Mouse (Mus musculus) liver, embryonic 16.5 days (tissue): Measurements from ENCODE around the gene Zfp551. TPM values are rescaled to one million over a fixed set of nuclear protein-coding genes. Genes with fewer than 3 reads are reported as not detected.

Source experiments
- ATAC-seq: fragments of 200-750 bp; cut with Nextera tagmentation; 2 replicates; pipeline ENCODE4 v1.8.0; 2017; ENCODE audit warnings: low read depth, mild to moderate bottlenecking, moderate number of reproducible peaks, moderate library complexity
- H3K27ac ChIP-seq: fragments of 300-500 bp; sonication (generic); 2 replicates; pipeline ENCODE4 v1.5.1; 2014; ENCODE audit warnings: mild to moderate bottlenecking, low read length
- H3K27me3 ChIP-seq: fragments of 300-500 bp; sonication (generic); 2 replicates; pipeline ENCODE4 v1.6.1; 2014; ENCODE audit warnings: low read depth, low read length, mixed read lengths; ENCODE audit not compliant: control insufficient read depth, insufficient read depth
- H3K36me3 ChIP-seq: fragments of 300-500 bp; sonication (generic); 2 replicates; pipeline ENCODE4 v1.6.1; 2014; ENCODE audit warnings: mild to moderate bottlenecking; ENCODE audit not compliant: control insufficient read depth, insufficient read depth
- H3K4me1 ChIP-seq: fragments of 300-500 bp; sonication (generic); 2 replicates; pipeline ENCODE4 v1.6.1; 2014; ENCODE audit warnings: low read depth, low read length, mixed read lengths; ENCODE audit not compliant: control insufficient read depth
- H3K4me2 ChIP-seq: fragments of 300-500 bp; sonication (generic); 2 replicates; pipeline ENCODE4 v1.6.1; 2014; ENCODE audit warnings: low read depth, low read length, mixed read lengths
- H3K4me3 ChIP-seq: fragments of 300-500 bp; sonication (generic); 2 replicates; pipeline ENCODE4 v1.5.1; 2014; ENCODE audit warnings: low read depth, mild to moderate bottlenecking, low read length
- H3K9ac ChIP-seq: fragments of 300-500 bp; sonication (generic); 2 replicates; pipeline ENCODE4 v1.6.1; 2014; ENCODE audit warnings: low read depth, low read length
- H3K9me3 ChIP-seq: fragments of 300-500 bp; sonication (generic); replicated peaks from 2 replicates; pipeline ENCODE4 v1.6.1; 2016; ENCODE audit warnings: low read length; ENCODE audit not compliant: control insufficient read depth
- WGBS: fragments of 180-500 bp; shearing (Covaris S2); extraction: QIAGEN DNeasy Blood & Tissue Kit; methylation state at CpG from one replicate; pipeline ENCODE4 v1.1.7; 2014; ENCODE audit not compliant: insufficient replicate concordance; 5-methylcytosine and 5-hydroxymethylcytosine counted together
- polyA plus RNA-seq: library from polyadenylated mRNA; unstranded; fragments of >200 nt; fragmentation: Nextera tagmentation; extraction: Ambion mirVana; gene quantifications from 2 replicates; pipeline ENCODE4 v1.2.1, GENCODE M21; 2015

Gene Zfp551
- 0.54 and 0.72 TPM in 2 replicates for polyA plus RNA-seq

DNA sequence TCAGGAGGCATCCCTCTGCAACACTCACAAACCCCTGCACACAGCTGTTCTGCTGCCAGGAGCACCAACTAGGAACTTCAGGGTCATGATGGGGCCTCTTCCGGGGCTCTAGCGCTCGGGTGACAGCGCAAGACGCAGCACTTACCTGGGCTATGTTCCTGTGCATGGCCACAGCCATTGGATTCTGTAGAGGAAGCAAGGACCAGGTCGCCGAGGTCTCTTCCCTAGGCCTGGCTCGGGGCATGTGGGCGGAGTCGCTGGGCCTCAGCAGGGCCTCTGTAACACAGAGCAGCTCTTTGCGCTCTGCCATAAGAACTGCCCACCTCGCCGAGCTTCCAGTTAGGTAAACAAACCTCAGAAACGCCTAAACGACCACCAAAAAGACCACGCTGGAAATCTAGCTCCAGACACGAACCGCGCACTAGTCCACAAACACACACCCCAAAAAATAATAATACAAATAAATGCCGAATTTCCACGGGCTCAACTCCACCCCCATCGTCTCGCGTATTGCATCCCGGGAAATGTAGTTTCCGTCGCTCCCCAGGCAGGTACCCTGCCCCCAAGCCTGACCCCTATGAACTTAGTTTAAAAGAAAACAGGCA is at the start of gene Zfp551:
Gene Zfp551 (minus strand): TSS at position 507 of the 605 bp plus-strand sequence.
- Histone ChIP-seq H3K27me3 (no peaks in the 10 kb centered on the region), H3K4me1 (no peaks in the 10 kb centered on the region; the same call in 1 of the 2 replicates), H3K4me2 (peak within 1 kb of the TSS; percentile 67), H3K9me3 (no peaks in the 10 kb centered on the region), H3K36me3 (no peaks in the 10 kb centered on the region), H3K9ac (peak within 1 kb of the TSS; percentile 61), H3K27ac (no peak within 1 kb of the TSS), H3K4me3 (peak within 1 kb of the TSS; percentile 57)
- peak; percentile 95 for ATAC-seq
- under 1% methylated on average over 27 of the region's 27 CpGs for WGBS

DNA sequence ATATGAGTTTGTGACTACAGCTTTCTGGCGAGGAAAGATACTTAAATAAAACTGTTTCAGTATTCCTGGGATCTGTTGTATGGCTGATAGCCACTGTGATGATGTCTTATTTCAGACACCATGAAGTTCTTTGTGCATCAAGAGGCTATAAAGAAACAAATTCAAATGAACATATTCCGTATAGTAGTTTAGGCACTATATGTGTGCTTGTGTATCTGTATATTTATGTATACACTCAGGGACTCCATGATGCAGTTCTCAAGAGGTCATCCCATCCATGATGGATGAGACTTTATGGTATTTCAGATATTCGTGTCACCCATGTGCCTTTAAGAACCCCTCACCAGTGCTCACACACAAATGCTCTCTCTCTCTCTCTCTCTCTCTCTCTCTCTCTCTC is 304 bp upstream of the Zfp551 start:
- Histone ChIP-seq H3K4me1 (no peaks in the 10 kb centered on the region; the same call in 1 of the 2 replicates), H3K4me3 (peak overlapping the region; percentile 57), H3K36me3 (no peaks in the 10 kb centered on the region), H3K4me2 (peak overlapping the region; percentile 67), H3K27me3 (no peaks in the 10 kb centered on the region), H3K9me3 (no peaks in the 10 kb centered on the region), H3K9ac (no peak overlapping the region), H3K27ac (no peak overlapping the region)
- no peak for ATAC-seq
- WGBS, result 41% methylated on average over 3 of the region's 3 CpGs

DNA sequence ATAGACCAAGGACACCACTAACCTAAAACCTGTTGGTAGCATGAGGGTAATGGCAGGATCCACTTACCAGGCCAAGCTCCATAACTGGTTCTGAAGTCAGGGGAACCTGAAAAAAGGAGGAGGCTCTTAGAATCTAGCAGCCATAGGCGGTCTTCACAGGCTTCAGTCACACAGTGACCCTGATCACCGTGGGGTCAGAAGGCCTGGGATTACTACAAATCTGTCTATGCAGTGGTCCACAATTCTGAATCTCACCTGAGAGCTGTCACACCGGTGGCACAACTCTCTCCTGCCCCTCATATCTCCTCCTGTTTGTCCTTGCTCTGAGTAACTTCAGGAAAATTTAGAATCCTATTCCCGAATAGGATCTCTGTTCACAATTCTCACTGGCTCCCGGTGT is 810 bp downstream of the Zfp551 start:
- H3K36me3 ChIP-seq, result no peaks in the 10 kb centered on the region; the same call in 1 of the 2 replicates
- H3K4me1 ChIP-seq, result no peaks in the 10 kb centered on the region; the same call in 1 of the 2 replicates
- no peaks in the 10 kb centered on the region for H3K27me3 ChIP-seq
- peak overlapping the region; percentile 61 for H3K9ac ChIP-seq
- H3K27ac ChIP-seq, result no peak overlapping the region
- H3K9me3 ChIP-seq, result no peaks in the 10 kb centered on the region
- H3K4me3 ChIP-seq, result peak overlapping the region; percentile 57
- WGBS, result 52% methylated on average over 5 of the region's 5 CpGs
- peak overlapping the region; percentile 67 for H3K4me2 ChIP-seq
- no peak for ATAC-seq

DNA sequence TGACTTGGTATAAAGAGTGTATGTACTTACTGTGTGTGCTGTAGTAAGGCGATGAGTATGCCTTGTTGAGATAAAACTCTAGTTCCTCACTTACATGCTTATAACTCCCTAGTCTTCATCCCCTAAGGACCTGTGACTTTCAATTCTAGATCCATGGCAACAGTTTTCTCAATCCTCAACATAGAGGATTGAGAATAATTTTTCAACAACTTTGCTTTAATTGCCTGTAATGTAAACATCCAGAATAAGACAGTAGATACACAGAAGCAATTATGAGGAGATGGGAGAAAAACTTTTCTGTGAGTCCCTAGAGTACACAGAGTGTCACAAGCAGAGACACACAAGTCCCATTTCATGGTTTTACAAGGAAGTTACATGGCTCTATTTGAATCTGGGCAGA is 53.4 kb downstream of the Zfp551 start, which contains the start of gene Vmn1r84:
Gene Vmn1r84 (minus strand): TSS at position 101 of the 400 bp plus-strand sequence.
- H3K9me3 ChIP-seq, result no peaks in the 10 kb centered on the region
- H3K4me1 ChIP-seq, result no peaks in the 10 kb centered on the region
- no peak within 1 kb of the TSS for H3K27ac ChIP-seq
- no peak within 1 kb of the TSS for H3K4me3 ChIP-seq
- ATAC-seq, result no peak
- no peak within 1 kb of the TSS for H3K9ac ChIP-seq
- H3K36me3 ChIP-seq, result no peaks in the 10 kb centered on the region
- no peak within 1 kb of the TSS for H3K4me2 ChIP-seq
- H3K27me3 ChIP-seq, result no peaks in the 10 kb centered on the region
- WGBS, result 27% methylated on average over 1 of the region's 1 CpGs

Other genes starting within 250 kb of the Zfp551 start
- not detected in 2 replicates for gene Vmn1r80, start 233.5 kb downstream of the Zfp551 start, polyA plus RNA-seq
- not detected in 2 replicates for gene Vmn1r81, start 154.5 kb downstream of the Zfp551 start, polyA plus RNA-seq
- not detected in 2 replicates for gene Vmn1r82, start 122.3 kb downstream of the Zfp551 start, polyA plus RNA-seq
- gene Vmn1r83, start 93.3 kb downstream of the Zfp551 start, polyA plus RNA-seq, result not detected in 2 replicates
- not detected in 2 replicates for gene Vmn1r84, start 53.5 kb downstream of the Zfp551 start, polyA plus RNA-seq
- gene Zfp606, start 55.5 kb upstream of the Zfp551 start, polyA plus RNA-seq, result 3.1 and 3.2 TPM in 2 replicates
- gene 2900092C05Rik, start 89.8 kb upstream of the Zfp551 start, polyA plus RNA-seq, result not detected in 2 replicates
- gene Vmn2r53, start 186.0 kb upstream of the Zfp551 start, polyA plus RNA-seq, result not detected in 2 replicates
- not detected in 2 replicates for gene Vmn2r54, start 217.6 kb upstream of the Zfp551 start, polyA plus RNA-seq